Mouse (Mus musculus) urinary bladder, postnatal 36 days (tissue): ENCODE measurements around the gene Tgm1.

Experiments used
- DNase-seq, 2 experiments: peaks; one replicate each; pipeline ENCODE4 v3.0.0; 2022; ENCODE audit warnings: low spot score in 2 of 2, mixed read lengths in 1 of 2

Tgm1 gene

GRCm38 (mm10) chr14:55724411-55724871 is 10.7 kb upstream of the Tgm1 start:
- DNase-seq: peak in 1 of 2 experiments; percentile 43

GRCm38 (mm10) chr14:55723433-55723832 is 9.7 kb upstream of the Tgm1 start:
- no peak for DNase-seq

GRCm38 (mm10) chr14:55722438-55722945 is 8.8 kb upstream of the Tgm1 start:
- DNase-seq: no peak

GRCm38 (mm10) chr14:55721700-55722437 is 8.1 kb upstream of the Tgm1 start, which contains the start of gene Rabggta:
Gene Rabggta, minus strand, starts transcription at chr14:55722263.
- peak; percentile 90 to 91 for DNase-seq

GRCm38 (mm10) chr14:55721076-55721475 is 7.3 kb upstream of the Tgm1 start:
- DNase-seq: no peak

GRCm38 (mm10) chr14:55720666-55721065 is 6.9 kb upstream of the Tgm1 start:
- no peak for DNase-seq

GRCm38 (mm10) chr14:55719737-55720136 is 6.0 kb upstream of the Tgm1 start:
- DNase-seq: no peak

GRCm38 (mm10) chr14:55716884-55717283 is 3.2 kb upstream of the Tgm1 start:
- DNase-seq: no peak

GRCm38 (mm10) chr14:55716271-55716670 is 2.5 kb upstream of the Tgm1 start:
- DNase-seq: no peak

GRCm38 (mm10) chr14:55714893-55715292 is 1.2 kb upstream of the Tgm1 start:
- DNase-seq: no peak

- peak; percentile 15 to 67 for DNase-seq
These were observed 558 bp downstream of the Tgm1 start for GRCm38 (mm10) chr14:55713007-55713728.

- DNase-seq: no peak
These were observed 1.9 kb downstream of the Tgm1 start for GRCm38 (mm10) chr14:55711786-55712185.

GRCm38 (mm10) chr14:55709509-55709908 is 4.2 kb downstream of the Tgm1 start:
- DNase-seq: no peak

- no peak for DNase-seq
These were observed 6.3 kb downstream of the Tgm1 start for GRCm38 (mm10) chr14:55707397-55707796.

- DNase-seq: no peak
These were observed 7.6 kb downstream of the Tgm1 start for GRCm38 (mm10) chr14:55706051-55706600.

GRCm38 (mm10) chr14:55702761-55703160 is 11.0 kb downstream of the Tgm1 start:
- no peak for DNase-seq

GRCm38 (mm10) chr14:55701131-55701530 is 12.6 kb downstream of the Tgm1 start:
- no peak for DNase-seq

GRCm38 (mm10) chr14:55697226-55697625 is 16.5 kb downstream of the Tgm1 start:
- no peak for DNase-seq

GRCm38 (mm10) chr14:55689433-55689832 is 24.3 kb downstream of the Tgm1 start:
- DNase-seq: no peak

- DNase-seq: no peak
These were observed 31.6 kb downstream of the Tgm1 start for GRCm38 (mm10) chr14:55682118-55682493.

GRCm38 (mm10) chr14:55681160-55682117 is 32.3 kb downstream of the Tgm1 start, which contains the start of gene Tinf2:
Gene Tinf2, minus strand, starts transcription at chr14:55681820.
- DNase-seq: peak; percentile 89 to 91
